Mouse (Mus musculus) bone marrow, adult 2 months (tissue): Measurements from ENCODE around the gene Pkd2.

Experiments
- CTCF ChIP-seq: fragments of 200-500 bp; IDR thresholded peaks from 2 replicates; pipeline ENCODE4 v1.5.1; 2011; ENCODE audit warnings: low read length, control low read depth; ENCODE audit not compliant: control insufficient read depth, insufficient read depth
- POLR2A ChIP-seq: fragments of 200-500 bp; IDR thresholded peaks from 2 replicates; pipeline ENCODE4 v1.6.1; 2011; ENCODE audit warnings: low read depth, mild to moderate bottlenecking, control low read depth, low read length, borderline replicate concordance; ENCODE audit not compliant: control insufficient read depth

GRCm38 (mm10) chr5:104470981-104471391 is 11.7 kb downstream of the Pkd2 start:
- TF ChIP-seq POLR2A (no peak), CTCF (no peak)
